Mouse (Mus musculus) embryonic facial prominence, embryonic 15.5 days (tissue): Measurements from ENCODE around the gene Brsk2. TPM values are rescaled to one million over a fixed set of nuclear protein-coding genes. Genes with fewer than 3 reads are reported as not detected.

ENCODE experiments used
- ATAC-seq: fragments of 200-750 bp; cut with Nextera tagmentation; 2 replicates; pipeline ENCODE4 v1.8.0; 2017; ENCODE audit warnings: low read depth, moderate TSS enrichment; ENCODE audit not compliant: insufficient number of reproducible peaks, low FRiP score, low TSS enrichment
- H3K27ac ChIP-seq: fragments of 300-500 bp; sonication (generic); replicated peaks from 2 replicates; pipeline ENCODE4 v1.5.1; 2015; ENCODE audit warnings: mild to moderate bottlenecking, inconsistent platforms
- H3K27me3 ChIP-seq: fragments of 300-500 bp; sonication (generic); 2 replicates; pipeline ENCODE4 v1.6.1; 2015; ENCODE audit warnings: inconsistent platforms
- H3K36me3 ChIP-seq: fragments of 300-500 bp; sonication (generic); 2 replicates; pipeline ENCODE4 v1.6.1; 2015; ENCODE audit warnings: mild to moderate bottlenecking, inconsistent platforms
- H3K4me1 ChIP-seq: fragments of 300-500 bp; sonication (generic); 2 replicates; pipeline ENCODE4 v1.6.1; 2015; ENCODE audit warnings: inconsistent platforms
- H3K4me2 ChIP-seq: fragments of 300-500 bp; sonication (generic); replicated peaks from 2 replicates; pipeline ENCODE4 v1.6.1; 2015; ENCODE audit warnings: mild to moderate bottlenecking, inconsistent platforms
- H3K4me3 ChIP-seq: fragments of 300-500 bp; sonication (generic); replicated peaks from 2 replicates; pipeline ENCODE4 v1.5.1; 2015; ENCODE audit warnings: mild to moderate bottlenecking, inconsistent platforms
- H3K9ac ChIP-seq: fragments of 300-500 bp; sonication (generic); 2 replicates; pipeline ENCODE4 v1.6.1; 2015; ENCODE audit warnings: inconsistent platforms
- H3K9me3 ChIP-seq: fragments of 300-500 bp; sonication (generic); replicated peaks from 2 replicates; pipeline ENCODE4 v1.6.1; 2016; ENCODE audit warnings: inconsistent platforms
- WGBS: fragments of 180-500 bp; shearing (Covaris S2); methylation state at CpG from one replicate; pipeline ENCODE4 v1.1.7; 2015; 5-methylcytosine and 5-hydroxymethylcytosine counted together
- polyA plus RNA-seq: library from polyadenylated mRNA; unstranded; fragments of >200 nt; fragmentation: Nextera tagmentation; extraction: Ambion mirVana; gene quantifications from 2 replicates; pipeline ENCODE4 v1.2.1, GENCODE M21; 2015

The Brsk2 gene
- polyA plus RNA-seq, 1 experiment from 2014 or later, result 1.7 TPM

- Histone ChIP-seq H3K36me3 (no peaks in the 10 kb centered on the region), H3K4me3 (no peak overlapping the region), H3K9ac (no peak overlapping the region), H3K4me2 (no peak overlapping the region), H3K4me1 (no peaks in the 10 kb centered on the region), H3K27me3 (peaks cover 3% of the 10 kb centered on the region; the same call in 1 of the 2 replicates), H3K9me3 (no peaks in the 10 kb centered on the region), H3K27ac (no peak overlapping the region)
- ATAC-seq, result no peak
- 92% methylated on average over 6 of the region's 6 CpGs for WGBS
Observed at GRCm38 (mm10) chr7:141934951-141935350, 14.6 kb upstream of the Brsk2 start.

DNA sequence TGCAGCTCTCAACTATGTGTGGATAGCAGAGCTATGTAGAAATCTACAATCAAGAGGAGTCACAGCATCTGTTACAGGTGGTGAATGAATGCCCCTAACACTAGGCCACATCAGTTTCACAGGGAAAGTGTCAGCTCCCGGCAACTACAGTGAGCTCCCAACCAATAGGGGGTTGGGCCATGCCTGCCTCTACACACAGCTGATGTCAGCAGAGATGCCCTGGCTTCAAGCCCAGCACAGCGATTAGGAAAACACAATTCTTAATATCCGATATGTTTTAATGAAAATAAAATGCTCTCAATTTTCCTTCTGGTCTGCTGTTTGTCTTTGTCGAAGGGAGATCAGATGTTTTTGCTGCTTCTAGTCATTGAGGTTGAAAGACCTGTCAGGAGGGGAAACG is 6.1 kb upstream of the Brsk2 start:
- Histone ChIP-seq H3K36me3 (no peaks in the 10 kb centered on the region), H3K27ac (no peak overlapping the region), H3K27me3 (peaks cover 28% of the 10 kb centered on the region), H3K9ac (no peak overlapping the region), H3K9me3 (no peaks in the 10 kb centered on the region), H3K4me2 (no peak overlapping the region), H3K4me1 (0 out of 2 replicates have a peak, but pooled peaks cover 3% of the 10 kb centered on the region), H3K4me3 (no peak overlapping the region)
- WGBS, result 62% methylated on average over 5 of the region's 5 CpGs
- no peak for ATAC-seq

DNA sequence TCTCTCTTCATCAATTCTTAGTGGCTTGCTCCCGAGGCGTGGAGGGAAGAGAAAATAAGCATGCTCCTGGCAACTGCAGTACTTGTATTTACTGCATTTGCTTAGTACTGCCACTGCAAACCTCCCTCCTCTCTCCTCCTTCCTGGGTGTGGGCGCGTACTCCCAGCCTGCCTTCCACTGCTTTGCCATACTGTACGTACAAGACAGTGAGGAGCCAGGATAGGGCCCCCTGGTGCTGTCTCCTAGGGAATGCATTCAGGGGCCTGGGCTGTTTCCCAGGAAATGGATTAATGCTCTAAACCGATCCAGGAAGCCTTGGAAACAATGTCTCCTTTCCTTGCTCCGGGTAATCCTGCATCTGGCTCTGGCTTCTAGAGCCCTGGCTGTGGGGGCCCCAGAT is 3.6 kb upstream of the Brsk2 start:
- WGBS, result 17% methylated on average over 7 of the region's 7 CpGs
- no peak overlapping the region for H3K27ac ChIP-seq
- no peak for ATAC-seq
- peaks cover 46% of the 10 kb centered on the region for H3K27me3 ChIP-seq
- H3K4me1 ChIP-seq, result peaks cover 21% of the 10 kb centered on the region
- H3K9ac ChIP-seq, result no peak overlapping the region
- H3K4me3 ChIP-seq, result no peak overlapping the region
- H3K9me3 ChIP-seq, result no peaks in the 10 kb centered on the region
- H3K4me2 ChIP-seq, result no peak overlapping the region
- no peaks in the 10 kb centered on the region for H3K36me3 ChIP-seq

GRCm38 (mm10) chr7:141947512-141947911 is 2.0 kb upstream of the Brsk2 start:
- Histone ChIP-seq H3K27me3 (peaks cover 62% of the 10 kb centered on the region), H3K9ac (no peak overlapping the region), H3K4me1 (peaks cover 21% of the 10 kb centered on the region), H3K4me3 (no peak overlapping the region), H3K36me3 (no peaks in the 10 kb centered on the region), H3K9me3 (no peaks in the 10 kb centered on the region), H3K4me2 (no peak overlapping the region), H3K27ac (no peak overlapping the region)
- ATAC-seq, result no peak

- H3K9me3 ChIP-seq, result no peaks in the 10 kb centered on the region
- no peak overlapping the region for H3K4me2 ChIP-seq
- no peak for ATAC-seq
- H3K36me3 ChIP-seq, result no peaks in the 10 kb centered on the region
- H3K4me1 ChIP-seq, result peaks cover 21% of the 10 kb centered on the region
- 64% methylated on average over 1 of the region's 1 CpGs for WGBS
- no peak overlapping the region for H3K27ac ChIP-seq
- H3K4me3 ChIP-seq, result no peak overlapping the region
- peaks cover 67% of the 10 kb centered on the region for H3K27me3 ChIP-seq
- no peak overlapping the region for H3K9ac ChIP-seq
Observed at GRCm38 (mm10) chr7:141948045-141948444, 1.5 kb upstream of the Brsk2 start.

GRCm38 (mm10) chr7:141949799-141950103 is 200 bp downstream of the Brsk2 start:
- Histone ChIP-seq H3K4me2 (peak overlapping the region; percentile 91), H3K4me1 (peaks cover 21% of the 10 kb centered on the region), H3K9ac (no peak overlapping the region), H3K27me3 (peaks cover 77% of the 10 kb centered on the region), H3K9me3 (no peaks in the 10 kb centered on the region), H3K27ac (no peak overlapping the region), H3K4me3 (peak overlapping the region; percentile 48), H3K36me3 (no peaks in the 10 kb centered on the region)
- WGBS, result under 1% methylated on average over 38 of the region's 54 CpGs
- ATAC-seq, result peak; percentile 47

- ATAC-seq, result no peak
- peaks cover 21% of the 10 kb centered on the region for H3K4me1 ChIP-seq
- peak overlapping the region; percentile 48 for H3K4me3 ChIP-seq
- no peaks in the 10 kb centered on the region for H3K36me3 ChIP-seq
- WGBS, result 1% methylated on average over 82 of the region's 84 CpGs
- H3K27me3 ChIP-seq, result peaks cover 74% of the 10 kb centered on the region
- H3K27ac ChIP-seq, result no peak overlapping the region
- no peaks in the 10 kb centered on the region for H3K9me3 ChIP-seq
- H3K9ac ChIP-seq, result no peak overlapping the region
- H3K4me2 ChIP-seq, result peak overlapping the region; percentile 91
Observed at GRCm38 (mm10) chr7:141950104-141951013, 808 bp downstream of the Brsk2 start.

GRCm38 (mm10) chr7:141951821-141952220 is 2.3 kb downstream of the Brsk2 start:
- H3K27ac ChIP-seq, result no peak overlapping the region
- H3K36me3 ChIP-seq, result no peaks in the 10 kb centered on the region
- H3K9ac ChIP-seq, result no peak overlapping the region
- H3K4me3 ChIP-seq, result no peak overlapping the region
- no peak overlapping the region for H3K4me2 ChIP-seq
- H3K9me3 ChIP-seq, result no peaks in the 10 kb centered on the region
- H3K4me1 ChIP-seq, result peaks cover 17% of the 10 kb centered on the region
- 86% methylated on average over 4 of the region's 4 CpGs for WGBS
- ATAC-seq, result no peak
- H3K27me3 ChIP-seq, result peaks cover 69% of the 10 kb centered on the region

DNA sequence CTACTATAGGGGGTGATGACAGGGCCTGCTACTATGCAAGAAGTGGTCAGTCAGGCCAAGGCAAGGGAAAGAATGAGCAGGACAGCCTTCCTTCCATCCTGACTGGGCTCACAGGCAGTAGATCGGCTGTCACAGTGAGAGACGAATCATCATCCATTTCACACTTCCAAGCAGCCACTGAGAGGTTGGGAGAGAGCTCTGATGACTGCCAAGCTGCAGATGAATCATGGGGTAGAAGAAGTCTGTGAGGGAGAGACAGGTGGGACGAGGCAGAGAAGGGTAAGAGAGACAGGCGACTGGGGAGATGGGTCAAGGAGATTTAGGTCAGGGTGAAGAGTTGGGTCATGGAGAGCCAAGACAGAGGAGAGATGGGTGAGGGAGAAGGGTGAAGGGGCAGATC is 3.4 kb downstream of the Brsk2 start:
- Histone ChIP-seq H3K4me2 (no peak overlapping the region), H3K9me3 (no peaks in the 10 kb centered on the region), H3K9ac (no peak overlapping the region), H3K36me3 (no peaks in the 10 kb centered on the region), H3K4me3 (no peak overlapping the region), H3K4me1 (peaks cover 17% of the 10 kb centered on the region), H3K27ac (no peak overlapping the region), H3K27me3 (peaks cover 60% of the 10 kb centered on the region)
- ATAC-seq, result no peak
- WGBS, result 74% methylated on average over 4 of the region's 4 CpGs

GRCm38 (mm10) chr7:141953616-141954015 is 4.1 kb downstream of the Brsk2 start:
- WGBS, result 65% methylated on average over 6 of the region's 6 CpGs
- ATAC-seq, result no peak
- H3K4me2 ChIP-seq, result no peak overlapping the region
- no peak overlapping the region for H3K9ac ChIP-seq
- H3K36me3 ChIP-seq, result no peaks in the 10 kb centered on the region
- H3K27ac ChIP-seq, result no peak overlapping the region
- peaks cover 17% of the 10 kb centered on the region for H3K4me1 ChIP-seq
- H3K4me3 ChIP-seq, result no peak overlapping the region
- no peaks in the 10 kb centered on the region for H3K9me3 ChIP-seq
- peaks cover 53% of the 10 kb centered on the region for H3K27me3 ChIP-seq

GRCm38 (mm10) chr7:141955565-141956173 is 6.1 kb downstream of the Brsk2 start:
- Histone ChIP-seq H3K4me3 (no peak overlapping the region), H3K9ac (no peak overlapping the region), H3K9me3 (no peaks in the 10 kb centered on the region), H3K36me3 (no peaks in the 10 kb centered on the region), H3K27me3 (peaks cover 35% of the 10 kb centered on the region), H3K27ac (no peak overlapping the region), H3K4me1 (no peaks in the 10 kb centered on the region), H3K4me2 (no peak overlapping the region)
- no peak for ATAC-seq
- WGBS, result 57% methylated on average over 5 of the region's 5 CpGs
